18 mouse cellular contexts compared by ENCODE assay signal in genomic region chr5:136526545-136526909, GRCm38 (mm10). TPM values are rescaled to one million over a fixed set of nuclear protein-coding genes. Genes with fewer than 3 reads are reported as not detected.
DNase-seq lines count a peak whose midpoint lies in the region; ATAC-seq and TF ChIP-seq lines count a peak whose summit lies in the region.
"Had no signal": no experiment of that assay in that cellular context is flagged by ENCODE, and none has a peak within 500 bp of the region (broad histone marks: within the 10 kb centered on the region; RNA-seq: fewer than 3 reads in every experiment).

No protein-coding gene starts in this region.

- no peaks in the 10 kb centered on the region for H3K9me3 ChIP-seq in heart, embryonic 10.5 days
- H3K9me3 ChIP-seq in lung, embryonic 16.5 days (ENCODE audit: control insufficient read depth, low read length) = no peaks in the 10 kb centered on the region
- no peaks in the 10 kb centered on the region for H3K9me3 ChIP-seq in stomach, postnatal 0 days (ENCODE audit: control insufficient read depth, low read length)
- H3K9me3 ChIP-seq: embryonic facial prominence, embryonic 12.5 days; forebrain, embryonic 15.5 days; heart, embryonic 15.5 days had no signal

- DNase-seq in heart, embryonic 10.5 days (ENCODE audit: low spot score) = no peak
- no peak for DNase-seq in heart, postnatal 10 days
- no peak for DNase-seq in lung, postnatal 14 days
- peak; percentile 86 for DNase-seq in large intestine, adult 2 months (ENCODE audit: low read depth, low spot score)
- peak; percentile 64 for DNase-seq in stomach, postnatal 0 days (ENCODE audit: low spot score)
- DNase-seq in kidney, postnatal 10 days = no peak
- DNase-seq in adrenal gland, postnatal 25 days = no peak
- DNase-seq: adrenal gland, postnatal 10 days; cerebellum, adult 11-12 months; cerebellum, adult 9-10 months; cerebellum, postnatal 25 days; gastrocnemius, postnatal 36 days; heart, adult 18-20 months had no signal

- no peaks in the 10 kb centered on the region for H3K27me3 ChIP-seq in heart, embryonic 10.5 days (ENCODE audit: insufficient read depth, poor library complexity, severe bottlenecking)
- H3K27me3 ChIP-seq in lung, embryonic 16.5 days (ENCODE audit: control insufficient read depth, insufficient read depth, low read depth, low read length) = no peaks in the 10 kb centered on the region
- H3K27me3 ChIP-seq in stomach, postnatal 0 days (ENCODE audit: control insufficient read depth, insufficient read depth, low read length) = no peaks in the 10 kb centered on the region
- H3K27me3 ChIP-seq: embryonic facial prominence, embryonic 12.5 days; forebrain, embryonic 15.5 days; heart, embryonic 15.5 days had no signal

- intact Hi-C loops in heart, postnatal 10 days (cut with DNase I) = no loop called here

- H3K9ac ChIP-seq in lung, embryonic 16.5 days (ENCODE audit: low read length) = no peak overlapping the region
- no peak overlapping the region for H3K9ac ChIP-seq in stomach, postnatal 0 days (ENCODE audit: low read length)
- H3K9ac ChIP-seq: embryonic facial prominence, embryonic 12.5 days; forebrain, embryonic 15.5 days; heart, embryonic 15.5 days had no signal

- no peak for TF ChIP-seq CTCF in stomach, postnatal 0 days (IDR thresholded peaks at IDR 0.05; ENCODE audit: low read depth)

- H3K4me3 ChIP-seq in heart, embryonic 10.5 days = no peak overlapping the region
- H3K4me3 ChIP-seq in lung, embryonic 16.5 days (ENCODE audit: low read length) = no peak overlapping the region
- no peak overlapping the region for H3K4me3 ChIP-seq in stomach, postnatal 0 days (ENCODE audit: low read depth, low read length)
- H3K4me3 ChIP-seq: embryonic facial prominence, embryonic 12.5 days; forebrain, embryonic 15.5 days; heart, embryonic 15.5 days had no signal

- H3K4me1 ChIP-seq in heart, embryonic 10.5 days = peaks cover 54% of the 10 kb centered on the region
- H3K4me1 ChIP-seq in lung, embryonic 16.5 days (replicated peaks; ENCODE audit: control insufficient read depth, insufficient read depth, low read length) = peaks cover 49% of the 10 kb centered on the region
- no peaks in the 10 kb centered on the region for H3K4me1 ChIP-seq in stomach, postnatal 0 days (replicated peaks; ENCODE audit: control insufficient read depth, insufficient read depth)

- 0 out of 2 replicates have a peak overlapping the region, but pooled peaks have one; percentile 8 for H3K27ac ChIP-seq in heart, embryonic 10.5 days
- peak overlapping the region; percentile 69; the same call in 1 of the 2 replicates for H3K27ac ChIP-seq in lung, embryonic 16.5 days (ENCODE audit: low read length)
- H3K27ac ChIP-seq in stomach, postnatal 0 days (replicated peaks) = no peak overlapping the region
- H3K27ac ChIP-seq: embryonic facial prominence, embryonic 12.5 days; forebrain, embryonic 15.5 days; heart, embryonic 15.5 days had no signal

- no peaks in the 10 kb centered on the region for H3K36me3 ChIP-seq in heart, embryonic 10.5 days
- H3K36me3 ChIP-seq in lung, embryonic 16.5 days (ENCODE audit: control insufficient read depth, insufficient read depth, low read length) = no peaks in the 10 kb centered on the region
- no peaks in the 10 kb centered on the region for H3K36me3 ChIP-seq in stomach, postnatal 0 days (ENCODE audit: control insufficient read depth, insufficient read depth, low read length)
- H3K36me3 ChIP-seq: embryonic facial prominence, embryonic 12.5 days; forebrain, embryonic 15.5 days; heart, embryonic 15.5 days had no signal

- peak; percentile 55 for ATAC-seq in lung, embryonic 16.5 days (ENCODE audit: low read depth)
- peak; percentile 91 for ATAC-seq in stomach, postnatal 0 days (ENCODE audit: low FRiP score, low TSS enrichment)
- ATAC-seq: forebrain, embryonic 15.5 days had no signal

- 85% methylated on average over 5 of the region's 5 CpGs for WGBS in heart, embryonic 10.5 days
- 61% methylated on average over 5 of the region's 5 CpGs for WGBS in lung, embryonic 16.5 days
- 33% methylated on average over 5 of the region's 5 CpGs for WGBS in large intestine, adult 2 months
- WGBS in stomach, postnatal 0 days = 60% methylated on average over 5 of the region's 5 CpGs

- no peak overlapping the region; the same call in 1 of the 2 replicates for H3K4me2 ChIP-seq in lung, embryonic 16.5 days (ENCODE audit: low read depth, low read length)
- H3K4me2 ChIP-seq in stomach, postnatal 0 days (replicated peaks; ENCODE audit: low read depth) = no peak overlapping the region
- H3K4me2 ChIP-seq: embryonic facial prominence, embryonic 12.5 days; forebrain, embryonic 15.5 days; heart, embryonic 11.5 days; heart, embryonic 15.5 days had no signal

- TF ChIP-seq EP300 in stomach, postnatal 0 days (optimal IDR thresholded peaks at IDR 0.05) = no peak

RNA-seq across cellular contexts. Expression of gene Cux1, which starts 40.8 kb away (rescaled TPM):
- polyA plus RNA-seq in heart, embryonic 10.5 days (2016; fragmentation: Nextera tagmentation; extraction: Ambion mirVana) = 60.8 and 65.8 TPM in 2 replicates
- 100 to 1,000 TPM; 113 to 119 TPM for total RNA-seq in heart, postnatal 10 days (2021)
- polyA plus RNA-seq in lung, embryonic 16.5 days (2015; fragmentation: Nextera tagmentation; extraction: Ambion mirVana) = 113 and 117 TPM in 2 replicates
- polyA plus RNA-seq in large intestine, adult 2 months (2012; rRNA removed) = 36.9 and 43.4 TPM in 2 replicates
- polyA plus RNA-seq in stomach, postnatal 0 days (2015; fragmentation: Nextera tagmentation; extraction: Ambion mirVana) = 33.7 and 36.3 TPM in 2 replicates
- 109 and 110 TPM in 2 replicates for total RNA-seq in adrenal gland, postnatal 25 days (2021)

Comparison
In these comparisons a context has a peak if more than half of its experiments do, and no peak if none do; other contexts are left out.
1. DNase-seq: peak in large intestine, adult 2 months (single experiment) and stomach, postnatal 0 days (single experiment); none in heart, embryonic 10.5 days (single experiment), heart, postnatal 10 days (0 of 2), lung, postnatal 14 days (single experiment), kidney, postnatal 10 days (single experiment) and adrenal gland, postnatal 25 days (single experiment).